Mouse (Mus musculus): ENCODE data around the gene 1810065E05Rik. TPM values are rescaled to one million over a fixed set of nuclear protein-coding genes. Genes with fewer than 3 reads are reported as not detected.

Gene 1810065E05Rik
- polyA plus RNA-seq, 1 experiment from 2014 or later, result 4.8 TPM

GRCm38 (mm10) chr11:58452759-58453158 lies 31.8 kb downstream of the 1810065E05Rik start, which contains the start of gene Lypd9:
Lypd9 (minus strand) TSS chr11:58452923.
- WGBS, result 95% methylated on average over 9 of the region's 9 CpGs
- Histone ChIP-seq H3K27me3 (replicated peaks; ENCODE audit: control insufficient read depth, insufficient read depth, low read length) (peaks cover 22% of the 10 kb centered on the region), H3K9me3 (ENCODE audit: control insufficient read depth) (peaks cover 4% of the 10 kb centered on the region; the same call in 1 of the 2 replicates), H3K4me2 (replicated peaks; ENCODE audit: low read depth) (no peak within 1 kb of the TSS), H3K4me3 (ENCODE audit: low read depth, low read length) (no peak within 1 kb of the TSS), H3K27ac (ENCODE audit: low read depth, low read length) (no peak within 1 kb of the TSS), H3K4me1 (replicated peaks; ENCODE audit: control insufficient read depth, insufficient read depth, low read length) (no peaks in the 10 kb centered on the region), H3K9ac (ENCODE audit: low read depth, low read length) (no peak within 1 kb of the TSS), H3K36me3 (ENCODE audit: control insufficient read depth, insufficient read depth) (no peaks in the 10 kb centered on the region)
- TF ChIP-seq CTCF (IDR thresholded peaks at IDR 0.05; ENCODE audit: low read depth), result no peak
- no peak for ATAC-seq

- H3K9ac ChIP-seq (ENCODE audit: low read depth, low read length), result no peak overlapping the region
- no peak for TF ChIP-seq CTCF (IDR thresholded peaks at IDR 0.05; ENCODE audit: low read depth)
- WGBS, result 50% methylated on average over 4 of the region's 4 CpGs
Measured at GRCm38 (mm10) chr11:58453592-58453991, 32.7 kb downstream of the 1810065E05Rik start.

DNA sequence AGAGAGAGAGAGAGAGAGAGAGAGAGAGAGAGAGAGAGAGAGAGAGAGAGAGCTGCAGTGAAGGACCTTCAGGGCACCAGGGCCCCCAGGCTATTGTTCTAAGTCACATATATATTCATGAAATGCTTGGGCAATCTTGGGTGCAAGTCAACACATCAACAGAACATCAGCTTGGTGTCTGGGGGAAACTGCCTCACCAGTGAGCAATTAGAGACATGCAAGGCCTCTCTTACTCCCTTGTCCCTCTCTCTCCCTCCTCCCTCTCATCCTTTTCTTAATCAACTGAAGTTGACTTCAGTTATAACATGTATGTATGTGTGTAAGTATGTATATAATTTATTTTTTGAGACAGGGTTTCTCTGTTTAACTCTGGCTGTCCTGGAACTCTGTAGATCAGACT lies 41.3 kb downstream of the 1810065E05Rik start, which contains the start of gene Olfr30:
TSS of gene Olfr30 (minus strand) at position 101 of the 400 bp plus-strand sequence.
- Histone ChIP-seq H3K4me2 (replicated peaks; ENCODE audit: low read depth) (no peak within 1 kb of the TSS), H3K36me3 (ENCODE audit: control insufficient read depth, insufficient read depth) (no peaks in the 10 kb centered on the region), H3K4me1 (replicated peaks; ENCODE audit: control insufficient read depth, insufficient read depth, low read length) (no peaks in the 10 kb centered on the region), H3K27me3 (replicated peaks; ENCODE audit: control insufficient read depth, insufficient read depth, low read length) (peaks cover 22% of the 10 kb centered on the region; the same call in 1 of the 2 replicates), H3K9me3 (ENCODE audit: control insufficient read depth) (no peaks in the 10 kb centered on the region), H3K4me3 (ENCODE audit: low read depth, low read length) (no peak within 1 kb of the TSS), H3K27ac (ENCODE audit: low read depth, low read length) (no peak within 1 kb of the TSS), H3K9ac (ENCODE audit: low read depth, low read length) (no peak within 1 kb of the TSS)
- no peak for TF ChIP-seq CTCF (IDR thresholded peaks at IDR 0.05; ENCODE audit: low read depth)
- ATAC-seq, result no peak

More at GRCm38 (mm10) chr11:58453592-58453991, 32.7 kb downstream of the 1810065E05Rik start:
- Histone ChIP-seq H3K4me1 (replicated peaks; ENCODE audit: control insufficient read depth, insufficient read depth, low read length) (no peaks in the 10 kb centered on the region), H3K4me3 (ENCODE audit: low read depth, low read length) (no peak overlapping the region), H3K9me3 (ENCODE audit: control insufficient read depth) (peaks cover 4% of the 10 kb centered on the region; the same call in 1 of the 2 replicates), H3K4me2 (replicated peaks; ENCODE audit: low read depth) (no peak overlapping the region), H3K36me3 (ENCODE audit: control insufficient read depth, insufficient read depth) (no peaks in the 10 kb centered on the region), H3K27me3 (replicated peaks; ENCODE audit: control insufficient read depth, insufficient read depth, low read length) (peaks cover 24% of the 10 kb centered on the region), H3K27ac (ENCODE audit: low read depth, low read length) (no peak overlapping the region)
- no peak for ATAC-seq

Other genes with a start within 250 kb of the 1810065E05Rik start
- 86.2 and 90.1 TPM in 2 replicates for gene Mrpl22, start 249.4 kb upstream of the 1810065E05Rik start, polyA plus RNA-seq (2015; fragmentation: Nextera tagmentation; extraction: Ambion mirVana)
- gene Igtp, start 221.6 kb upstream of the 1810065E05Rik start, polyA plus RNA-seq (2015; fragmentation: Nextera tagmentation; extraction: Ambion mirVana), result 10.9 and 11.5 TPM in 2 replicates
- 5.4 and 6.4 TPM in 2 replicates for gene Irgm2, start 221.5 kb upstream of the 1810065E05Rik start, polyA plus RNA-seq (2015; fragmentation: Nextera tagmentation; extraction: Ambion mirVana)
- not detected in 2 replicates for gene 4930438A08Rik, start 146.3 kb upstream of the 1810065E05Rik start, polyA plus RNA-seq (2015; fragmentation: Nextera tagmentation; extraction: Ambion mirVana)
- 3.9 and 4.7 TPM in 2 replicates for gene Zfp692, start 114.0 kb upstream of the 1810065E05Rik start, polyA plus RNA-seq (2015; fragmentation: Nextera tagmentation; extraction: Ambion mirVana)
- 32.0 and 33.8 TPM in 2 replicates for gene Zfp672, start 90.8 kb upstream of the 1810065E05Rik start, polyA plus RNA-seq (2015; fragmentation: Nextera tagmentation; extraction: Ambion mirVana)
- 13.2 and 14.7 TPM in 2 replicates for gene Sh3bp5l, start 90.4 kb upstream of the 1810065E05Rik start, polyA plus RNA-seq (2015; fragmentation: Nextera tagmentation; extraction: Ambion mirVana)
- 1,454 and 1,717 TPM in 2 replicates for gene Lypd8, start 42.1 kb upstream of the 1810065E05Rik start, polyA plus RNA-seq (2015; fragmentation: Nextera tagmentation; extraction: Ambion mirVana)
- not detected in 2 replicates for gene Gm12253, start 11.4 kb downstream of the 1810065E05Rik start, polyA plus RNA-seq (2015; fragmentation: Nextera tagmentation; extraction: Ambion mirVana)
- gene Lypd9, start 31.8 kb downstream of the 1810065E05Rik start, polyA plus RNA-seq (2015; fragmentation: Nextera tagmentation; extraction: Ambion mirVana), result not detected in 2 replicates
- not detected in 2 replicates for gene Olfr30, start 41.2 kb downstream of the 1810065E05Rik start, polyA plus RNA-seq (2015; fragmentation: Nextera tagmentation; extraction: Ambion mirVana)
- not detected in 2 replicates for gene Olfr332, start 71.4 kb downstream of the 1810065E05Rik start, polyA plus RNA-seq (2015; fragmentation: Nextera tagmentation; extraction: Ambion mirVana)
- gene Olfr331, start 81.5 kb downstream of the 1810065E05Rik start, polyA plus RNA-seq (2015; fragmentation: Nextera tagmentation; extraction: Ambion mirVana), result not detected in 2 replicates
- gene Olfr330, start 113.7 kb downstream of the 1810065E05Rik start, polyA plus RNA-seq (2015; fragmentation: Nextera tagmentation; extraction: Ambion mirVana), result not detected in 2 replicates
- not detected in 2 replicates for gene Olfr329-ps, start 125.3 kb downstream of the 1810065E05Rik start, polyA plus RNA-seq (2015; fragmentation: Nextera tagmentation; extraction: Ambion mirVana)
- gene Olfr328, start 134.5 kb downstream of the 1810065E05Rik start, polyA plus RNA-seq (2015; fragmentation: Nextera tagmentation; extraction: Ambion mirVana), result not detected in 2 replicates
- not detected in 2 replicates for gene Olfr224, start 149.4 kb downstream of the 1810065E05Rik start, polyA plus RNA-seq (2015; fragmentation: Nextera tagmentation; extraction: Ambion mirVana)
- not detected in 2 replicates for gene Olfr325, start 156.6 kb downstream of the 1810065E05Rik start, polyA plus RNA-seq (2015; fragmentation: Nextera tagmentation; extraction: Ambion mirVana)
- gene Olfr324, start 174.0 kb downstream of the 1810065E05Rik start, polyA plus RNA-seq (2015; fragmentation: Nextera tagmentation; extraction: Ambion mirVana), result not detected in 2 replicates
- gene 2210407C18Rik, start 195.0 kb downstream of the 1810065E05Rik start, polyA plus RNA-seq (2015; fragmentation: Nextera tagmentation; extraction: Ambion mirVana), result 24.5 and 49.3 TPM in 2 replicates
- gene Olfr323, start 209.4 kb downstream of the 1810065E05Rik start, polyA plus RNA-seq (2015; fragmentation: Nextera tagmentation; extraction: Ambion mirVana), result not detected in 2 replicates
- not detected in 2 replicates for gene Trim58, start 219.4 kb downstream of the 1810065E05Rik start, polyA plus RNA-seq (2015; fragmentation: Nextera tagmentation; extraction: Ambion mirVana)
- not detected in 2 replicates for gene Olfr322, start 237.7 kb downstream of the 1810065E05Rik start, polyA plus RNA-seq (2015; fragmentation: Nextera tagmentation; extraction: Ambion mirVana)